In genomic region chr10:77282822-77283221, GRCm38 (mm10) we compare ENCODE assay signal across 7 mouse cellular contexts. TPM values are rescaled to one million over a fixed set of nuclear protein-coding genes. Genes with fewer than 3 reads are reported as not detected.
DNase-seq lines count a peak whose midpoint lies in the region; ATAC-seq and TF ChIP-seq lines count a peak whose summit lies in the region.

No protein-coding gene starts in this region.

- peak; percentile 93 for TF ChIP-seq CTCF in CH12.LX (conservative IDR thresholded peaks at IDR 0.05 in 1 of 2, IDR thresholded peaks at IDR 0.05 in 1 of 2; ENCODE audit: low read depth in 2 of 2, low read length in 2 of 2)

- no peak overlapping the region for H3K27ac ChIP-seq in CH12.LX (ENCODE audit: insufficient read depth, low read depth)
- H3K27ac ChIP-seq in heart, embryonic 16.5 days (ENCODE audit: low read length) = no peak overlapping the region

- peaks cover 17% of the 10 kb centered on the region for H3K27me3 ChIP-seq in CH12.LX (replicated peaks)
- H3K27me3 ChIP-seq in heart, embryonic 16.5 days (ENCODE audit: control insufficient read depth, insufficient read depth, low read length) = no peaks in the 10 kb centered on the region; the same call in 1 of the 2 replicates

- no peaks in the 10 kb centered on the region for H3K36me3 ChIP-seq in CH12.LX (replicated peaks in 1 of 2; ENCODE audit: control insufficient read depth in 1 of 2, insufficient read depth in 1 of 2, low read length in 1 of 2)
- H3K36me3 ChIP-seq in heart, embryonic 16.5 days (ENCODE audit: control insufficient read depth, insufficient read depth) = no peaks in the 10 kb centered on the region

- in situ Hi-C loops in CH12.LX (cut with MboI; ENCODE audit: low pct_ligation_motif_present, low pct_unique_long_range_greater_than_20kb, low sequenced_read_pairs) = no loop called here

- peaks cover 0 to 10% of the 10 kb centered on the region in 2 experiments; a peak in 1 of 4 replicates for H3K4me1 ChIP-seq in CH12.LX (ENCODE audit: control insufficient read depth in 1 of 2, insufficient read depth in 2 of 2)
- peaks cover 19% of the 10 kb centered on the region for H3K4me1 ChIP-seq in heart, embryonic 16.5 days (ENCODE audit: control insufficient read depth, insufficient read depth, low read length)

- dilution Hi-C loops in CH12.LX (cut with MboI; ENCODE audit: extremely low pct_ligation_motif_present, extremely low pct_unique_long_range_greater_than_20kb, low sequenced_read_pairs) = no loop called here

- WGBS in heart, embryonic 16.5 days = 21% methylated on average over 6 of the region's 6 CpGs

- no peaks in the 10 kb centered on the region for H3K79me2 ChIP-seq in CH12.LX (replicated peaks; ENCODE audit: control insufficient read depth, extremely low read depth, insufficient read depth, poor library complexity, severe bottlenecking)

- no peak overlapping the region for H3K4me3 ChIP-seq in CH12.LX (replicated peaks in 1 of 3; ENCODE audit: low read depth in 2 of 3, low read length in 2 of 3, poor library complexity in 1 of 3)
- H3K4me3 ChIP-seq in heart, embryonic 16.5 days (ENCODE audit: low read length) = no peak overlapping the region

- ATAC-seq in heart, embryonic 16.5 days (replicated peaks; ENCODE audit: extremely low read depth, insufficient read depth, low FRiP score) = 0 out of 2 replicates have a peak, but pooled peaks have one; percentile 15

- no peak for TF ChIP-seq EP300 in CH12.LX (IDR thresholded peaks at IDR 0.05; ENCODE audit: low read length)

- no peak for TF ChIP-seq POLR2A in CH12.LX (IDR thresholded peaks at IDR 0.05; ENCODE audit: low read depth, low read length)

- peak; percentile 94 for TF ChIP-seq RAD21 in CH12.LX (IDR thresholded peaks at IDR 0.05; ENCODE audit: low read depth, low read length)

- peak; percentile 85 for DNase-seq in CH12.LX (ENCODE audit: extremely low read depth)
- peak; percentile 85 for DNase-seq in R1 (ENCODE audit: low read depth, low spot score)
- DNase-seq in cerebellum, postnatal 36 days = peak; percentile 78 to 90
- peak; percentile 52 to 80 for DNase-seq in layer of hippocampus, adult 8-10 months (ENCODE audit: low spot score in 2 of 2)
- DNase-seq in lung, postnatal 36 days = peak; percentile 84
- peak; percentile 70 for DNase-seq in skeletal muscle tissue, adult 2 months (ENCODE audit: low read depth, low spot score)

- no peak overlapping the region for H3K9ac ChIP-seq in CH12.LX (ENCODE audit: insufficient read depth, low read depth)
- H3K9ac ChIP-seq in heart, embryonic 16.5 days (ENCODE audit: low read length) = no peak overlapping the region

- H3K9me3 ChIP-seq in CH12.LX (replicated peaks; ENCODE audit: low read length) = peaks cover 2% of the 10 kb centered on the region
- H3K9me3 ChIP-seq in heart, embryonic 16.5 days (replicated peaks; ENCODE audit: control insufficient read depth, low read length) = no peaks in the 10 kb centered on the region

- H3K4me2 ChIP-seq in CH12.LX (ENCODE audit: insufficient read depth, low read depth, poor library complexity, severe bottlenecking) = no peak overlapping the region
- H3K4me2 ChIP-seq in heart, embryonic 16.5 days (ENCODE audit: low read depth, low read length) = no peak overlapping the region

TF ChIP-seq in CH12.LX, 34 proteins besides CTCF, POLR2A, EP300 and RAD21:
- TF ChIP-seq ZNF384 (IDR thresholded peaks at IDR 0.05; ENCODE audit: low read depth, low read length) (no peak), ZC3H11A (IDR thresholded peaks at IDR 0.05; ENCODE audit: low read depth, low read length) (peak; percentile 70), MYC (IDR thresholded peaks at IDR 0.05; ENCODE audit: low read depth, low read length) (peak; percentile 42; the same call in 1 of the 2 replicates), IRF4 (IDR thresholded peaks at IDR 0.05; ENCODE audit: low read depth, low read length) (no peak), SMC3 (IDR thresholded peaks at IDR 0.05; ENCODE audit: low read depth, low read length) (peak; percentile 93)
TF ChIP-seq in CH12.LX: peak in this region for 3.

RNA-seq across cellular contexts. Expression of gene Pofut2, which starts 23.8 kb away (rescaled TPM):
- total RNA-seq in CH12.LX (2012; rRNA removed) (23.4 and 23.7 TPM in 2 replicates), CH12.LX (2014; rRNA removed) (11.9 and 13.6 TPM in 2 replicates)
- 16.5 and 22.0 TPM in 2 replicates for polyA plus RNA-seq in CH12.LX (2012; ENCODE audit: insufficient read length, low read depth)
- 108 and 115 TPM in 2 replicates for polyA plus RNA-seq in heart, embryonic 16.5 days (2015; fragmentation: Nextera tagmentation; extraction: Ambion mirVana)
- 10 to 100 TPM; 30.8 to 38.4 (median 32.9) TPM for total RNA-seq in layer of hippocampus, adult 8-10 months (2022)
